Mouse (Mus musculus): ENCODE data around the gene Tex2. TPM values are rescaled to one million over a fixed set of nuclear protein-coding genes. Genes with fewer than 3 reads are reported as not detected.

Gene Tex2
- polyA plus RNA-seq, 1 experiment from 2014 or later: 8.3 TPM

Other genes with a start within 250 kb of the Tex2 start
- not detected in 2 replicates for gene Prr29, start 248.0 kb downstream of the Tex2 start, polyA plus RNA-seq (2014; fragmentation: Nextera tagmentation; extraction: Ambion mirVana)
- 13.3 and 14.1 TPM in 2 replicates for gene Icam2, start 225.3 kb downstream of the Tex2 start, polyA plus RNA-seq (2014; fragmentation: Nextera tagmentation; extraction: Ambion mirVana)
- 5.6 and 7.9 TPM in 2 replicates for gene Ern1, start 125.6 kb downstream of the Tex2 start, polyA plus RNA-seq (2014; fragmentation: Nextera tagmentation; extraction: Ambion mirVana)
- 15.4 and 18.8 TPM in 2 replicates for gene Pecam1, start 137.2 kb upstream of the Tex2 start, polyA plus RNA-seq (2014; fragmentation: Nextera tagmentation; extraction: Ambion mirVana)
- gene Milr1, start 137.8 kb upstream of the Tex2 start, polyA plus RNA-seq (2014; fragmentation: Nextera tagmentation; extraction: Ambion mirVana): 0.63 and 1.3 TPM in 2 replicates
- 8.9 and 9.1 TPM in 2 replicates for gene Polg2, start 166.1 kb upstream of the Tex2 start, polyA plus RNA-seq (2014; fragmentation: Nextera tagmentation; extraction: Ambion mirVana)
- 508 and 538 TPM in 2 replicates for gene Ddx5, start 175.8 kb upstream of the Tex2 start, polyA plus RNA-seq (2014; fragmentation: Nextera tagmentation; extraction: Ambion mirVana)
- gene Cep95, start 175.8 kb upstream of the Tex2 start, polyA plus RNA-seq (2014; fragmentation: Nextera tagmentation; extraction: Ambion mirVana): 20.8 and 23.0 TPM in 2 replicates